Mouse (Mus musculus): ENCODE data around the gene Jmjd1c.

- TF ChIP-seq POLR2A (IDR thresholded peaks at IDR 0.05; ENCODE audit: extremely low read depth, insufficient read depth, low read length) (no peak), CTCF (IDR thresholded peaks at IDR 0.05; ENCODE audit: low read depth, low read length) (no peak)
Measured at GRCm38 (mm10) chr10:67052429-67052828, 43.5 kb upstream of the Jmjd1c start.
